Mouse (Mus musculus) C2C12 (cell line): ENCODE measurements around the gene Tbc1d17. TPM values are rescaled to one million over a fixed set of nuclear protein-coding genes. Genes with fewer than 3 reads are reported as not detected.

Experiments
- H3K27me3 ChIP-seq: one replicate; pipeline ENCODE4 v1.6.1; 2011; ENCODE audit not compliant: control insufficient read depth, insufficient read depth, insufficient read length
- H3K36me3 ChIP-seq: one replicate; pipeline ENCODE4 v1.6.1; 2011; ENCODE audit not compliant: control insufficient read depth, insufficient read depth
- H3K4me3 ChIP-seq: one replicate; pipeline ENCODE4 v1.5.1; 2011; ENCODE audit warnings: mild to moderate bottlenecking, control low read depth; ENCODE audit not compliant: poor library complexity, insufficient read depth, severe bottlenecking
- H3K79me2 ChIP-seq: one replicate; pipeline ENCODE4 v1.6.1; 2011; ENCODE audit not compliant: control insufficient read depth, insufficient read depth
- H3K79me3 ChIP-seq: one replicate; pipeline ENCODE4 v1.6.1; 2011; ENCODE audit warnings: low read depth, control low read depth
- H3ac ChIP-seq: one replicate; pipeline ENCODE3; 2011; ENCODE audit warnings: low read depth; ENCODE audit not compliant: control insufficient read depth, insufficient read length
- CEBPB ChIP-seq: IDR thresholded peaks from one replicate; pipeline ENCODE4 v1.6.1; 2011; ENCODE audit warnings: low read depth, mild to moderate bottlenecking, control low read depth, moderate library complexity
- CTCF ChIP-seq: IDR thresholded peaks from one replicate; pipeline ENCODE4 v1.5.1; 2011; ENCODE audit not compliant: control insufficient read depth, insufficient read depth, insufficient read length
- FOSL1 ChIP-seq: IDR thresholded peaks from one replicate; pipeline ENCODE4 v1.8.0; 2011; ENCODE audit warnings: mild to moderate bottlenecking, low read length; ENCODE audit not compliant: poor library complexity, insufficient read depth, severe bottlenecking
- MAX ChIP-seq: IDR thresholded peaks from one replicate; pipeline ENCODE4 v1.6.1; 2011; ENCODE audit warnings: mild to moderate bottlenecking, control low read depth
- MYOD1 ChIP-seq: IDR thresholded peaks from one replicate; pipeline ENCODE4 v1.6.1; 2011; ENCODE audit warnings: low read depth; ENCODE audit not compliant: control insufficient read depth, insufficient read length
- MYOG ChIP-seq: IDR thresholded peaks from one replicate; pipeline ENCODE4 v1.6.1; 2011; ENCODE audit not compliant: control insufficient read depth, insufficient read length; ENCODE audit errors: extremely low read depth
- USF1 ChIP-seq: IDR thresholded peaks from one replicate; pipeline ENCODE4 v1.6.1; 2011; ENCODE audit warnings: low read depth, mild to moderate bottlenecking, control low read depth, moderate library complexity
- polyA plus RNA-seq: library from polyadenylated mRNA; unstranded; fragments of >200 nt; fragmentation: generic; extraction: Trizol; gene quantifications from one replicate; pipeline ENCODE4 v1.2.1, GENCODE M21; 2012; ENCODE audit warnings: missing spikeins

Tbc1d17 gene
- polyA plus RNA-seq, 1 experiment = 38.4 TPM

GRCm38 (mm10) chr7:44853065-44853464, 4.2 kb upstream of the Tbc1d17 start:
- H3K4me3 ChIP-seq = no peak overlapping the region
- H3ac ChIP-seq = no peak overlapping the region
- no peak for TF ChIP-seq MYOG
- TF ChIP-seq FOSL1 = no peak
- no peak for TF ChIP-seq MYOD1
- TF ChIP-seq CTCF = no peak
- TF ChIP-seq MAX = no peak
- no peak for TF ChIP-seq USF1
- TF ChIP-seq CEBPB = no peak

GRCm38 (mm10) chr7:44852259-44853027, 3.6 kb upstream of the Tbc1d17 start:
- Histone ChIP-seq H3ac (no peak overlapping the region), H3K4me3 (no peak overlapping the region), H3K79me3 (peaks cover 23% of the 10 kb centered on the region), H3K36me3 (peaks cover 9% of the 10 kb centered on the region), H3K27me3 (no peaks in the 10 kb centered on the region), H3K79me2 (peaks cover 54% of the 10 kb centered on the region)
- TF ChIP-seq USF1 (no peak), MYOD1 (no peak), CEBPB (no peak), CTCF (no peak), MAX (no peak), FOSL1 (no peak), MYOG (no peak)

More at GRCm38 (mm10) chr7:44853065-44853464, 4.2 kb upstream of the Tbc1d17 start:
- Histone ChIP-seq H3K36me3 (peaks cover 9% of the 10 kb centered on the region), H3K79me2 (peaks cover 54% of the 10 kb centered on the region), H3K79me3 (peaks cover 24% of the 10 kb centered on the region), H3K27me3 (no peaks in the 10 kb centered on the region)

GRCm38 (mm10) chr7:44851625-44852234, 2.9 kb upstream of the Tbc1d17 start:
- Histone ChIP-seq H3K79me2 (peaks cover 53% of the 10 kb centered on the region), H3K4me3 (no peak overlapping the region), H3K79me3 (peaks cover 24% of the 10 kb centered on the region), H3K36me3 (peaks cover 9% of the 10 kb centered on the region), H3K27me3 (no peaks in the 10 kb centered on the region), H3ac (no peak overlapping the region)
- TF ChIP-seq USF1 (no peak), MAX (no peak), FOSL1 (no peak), MYOD1 (no peak), MYOG (no peak), CEBPB (no peak), CTCF (no peak)

- Histone ChIP-seq H3K79me3 (peaks cover 24% of the 10 kb centered on the region), H3K79me2 (peaks cover 53% of the 10 kb centered on the region), H3ac (peak overlapping the region; percentile 71), H3K27me3 (no peaks in the 10 kb centered on the region), H3K4me3 (peak overlapping the region; percentile 82), H3K36me3 (peaks cover 15% of the 10 kb centered on the region)
- TF ChIP-seq FOSL1 (no peak), MYOD1 (no peak)
These were observed 2.1 kb upstream of the Tbc1d17 start for GRCm38 (mm10) chr7:44850789-44851624.

GRCm38 (mm10) chr7:44850146-44850545, 1.3 kb upstream of the Tbc1d17 start:
- H3ac ChIP-seq = peak overlapping the region; percentile 93
- peaks cover 17% of the 10 kb centered on the region for H3K36me3 ChIP-seq
- H3K4me3 ChIP-seq = peak overlapping the region; percentile 82
- peaks cover 53% of the 10 kb centered on the region for H3K79me2 ChIP-seq
- peaks cover 24% of the 10 kb centered on the region for H3K79me3 ChIP-seq
- no peaks in the 10 kb centered on the region for H3K27me3 ChIP-seq
- TF ChIP-seq USF1 = no peak
- no peak for TF ChIP-seq MAX
- TF ChIP-seq MYOG = no peak
- TF ChIP-seq FOSL1 = no peak
- TF ChIP-seq CEBPB = no peak
- TF ChIP-seq CTCF = no peak
- TF ChIP-seq MYOD1 = no peak
